Mouse (Mus musculus) megakaryocyte, embryonic 14.5 days (primary cell): ENCODE results near the gene Tpra1.

Experiments used
- FLI1 ChIP-seq: IDR thresholded peaks from 2 replicates; pipeline ENCODE4 v1.6.1; 2012; ENCODE audit warnings: low read length, inconsistent platforms, mixed read lengths
- GATA1 ChIP-seq: IDR thresholded peaks from 3 replicates; pipeline ENCODE4 v1.6.1; 2012; ENCODE audit warnings: mixed read lengths, low read length, inconsistent platforms, borderline replicate concordance

- no peak for TF ChIP-seq GATA1
- TF ChIP-seq FLI1: no peak
These were observed 7.1 kb downstream of the Tpra1 start for GRCm38 (mm10) chr6:88909151-88909550.
